Mouse (Mus musculus): ENCODE results near the gene Rapgef6.
A peak's percentile ranks its signal among the peaks of the same experiment; 100 is the strongest.

Rapgef6 gene

GRCm38 (mm10) chr11:54695951-54696350, 173.3 kb downstream of the Rapgef6 start:
- no peak for DNase-seq

- peak in 1 of 2 experiments; percentile 8 for DNase-seq
Measured at GRCm38 (mm10) chr11:54697611-54698010, 175.0 kb downstream of the Rapgef6 start.

- no peak for DNase-seq
Measured at GRCm38 (mm10) chr11:54698636-54699035, 176.0 kb downstream of the Rapgef6 start.

- DNase-seq: no peak
Measured at GRCm38 (mm10) chr11:54699972-54700371, 177.3 kb downstream of the Rapgef6 start.

- no peak for DNase-seq
Measured at GRCm38 (mm10) chr11:54701848-54702247, 179.2 kb downstream of the Rapgef6 start.

- peak; percentile 49 to 82 for DNase-seq
Measured at GRCm38 (mm10) chr11:54703306-54703705, 180.7 kb downstream of the Rapgef6 start.

GRCm38 (mm10) chr11:54708153-54708552, 185.5 kb downstream of the Rapgef6 start:
- no peak for DNase-seq

- DNase-seq: no peak
Measured at GRCm38 (mm10) chr11:54709645-54710044, 187.0 kb downstream of the Rapgef6 start.

GRCm38 (mm10) chr11:54710512-54711293, 188.1 kb downstream of the Rapgef6 start:
- no peak for DNase-seq

GRCm38 (mm10) chr11:54712849-54713248, 190.2 kb downstream of the Rapgef6 start:
- no peak for DNase-seq

GRCm38 (mm10) chr11:54717893-54718292, 195.2 kb downstream of the Rapgef6 start:
- no peak for DNase-seq

- no peak for DNase-seq
Measured at GRCm38 (mm10) chr11:54718601-54719000, 196.0 kb downstream of the Rapgef6 start.

- DNase-seq: no peak
Measured at GRCm38 (mm10) chr11:54722057-54722456, 199.4 kb downstream of the Rapgef6 start.

- DNase-seq: no peak
Measured at GRCm38 (mm10) chr11:54724353-54725034, 201.8 kb downstream of the Rapgef6 start.

- DNase-seq: no peak
Measured at GRCm38 (mm10) chr11:54726571-54727062, 204.0 kb downstream of the Rapgef6 start.

GRCm38 (mm10) chr11:54727327-54727901, 204.8 kb downstream of the Rapgef6 start:
- peak in 1 of 2 experiments; percentile 16 for DNase-seq

GRCm38 (mm10) chr11:54728371-54728770, 205.7 kb downstream of the Rapgef6 start:
- DNase-seq: no peak

- DNase-seq: no peak
Measured at GRCm38 (mm10) chr11:54729311-54729710, 206.7 kb downstream of the Rapgef6 start.

- no peak for DNase-seq
Measured at GRCm38 (mm10) chr11:54730931-54731330, 208.3 kb downstream of the Rapgef6 start.

GRCm38 (mm10) chr11:54731367-54731766, 208.7 kb downstream of the Rapgef6 start:
- DNase-seq: no peak

- peak in 1 of 2 experiments; percentile 10 for DNase-seq
Measured at GRCm38 (mm10) chr11:54733546-54733945, 210.9 kb downstream of the Rapgef6 start.

GRCm38 (mm10) chr11:54735114-54735513, 212.5 kb downstream of the Rapgef6 start:
- no peak for DNase-seq

- no peak for DNase-seq
Measured at GRCm38 (mm10) chr11:54736903-54737302, 214.3 kb downstream of the Rapgef6 start.
